Mouse (Mus musculus) brown adipose tissue, adult 24 weeks (tissue): ENCODE data around the gene Agap1. TPM values are rescaled to one million over a fixed set of nuclear protein-coding genes. Genes with fewer than 3 reads are reported as not detected.

Source experiments
- H3K27ac ChIP-seq: fragments of 200-500 bp; replicated peaks from 2 replicates; pipeline ENCODE4 v1.5.1; 2012; ENCODE audit warnings: low read depth, mild to moderate bottlenecking, low read length
- H3K4me1 ChIP-seq: fragments of 200-500 bp; 2 replicates; pipeline ENCODE4 v1.6.1; 2012; ENCODE audit warnings: low read length, mixed read lengths; ENCODE audit not compliant: control insufficient read depth, insufficient read depth, insufficient read length
- H3K4me3 ChIP-seq: fragments of 200-500 bp; 2 replicates; pipeline ENCODE4 v1.5.1; 2012; ENCODE audit warnings: low read depth, mild to moderate bottlenecking, low read length, moderate library complexity; ENCODE audit not compliant: insufficient read depth
- polyA plus RNA-seq: library from polyadenylated mRNA; stranded (reverse); fragments of >200 nt; gene quantifications from 2 replicates; pipeline ENCODE4 v1.2.4, GENCODE M21; 2012; ENCODE audit not compliant: missing spikeins, insufficient read depth, insufficient read length

Gene Agap1
- polyA plus RNA-seq, 1 experiment: 8.4 TPM

DNA sequence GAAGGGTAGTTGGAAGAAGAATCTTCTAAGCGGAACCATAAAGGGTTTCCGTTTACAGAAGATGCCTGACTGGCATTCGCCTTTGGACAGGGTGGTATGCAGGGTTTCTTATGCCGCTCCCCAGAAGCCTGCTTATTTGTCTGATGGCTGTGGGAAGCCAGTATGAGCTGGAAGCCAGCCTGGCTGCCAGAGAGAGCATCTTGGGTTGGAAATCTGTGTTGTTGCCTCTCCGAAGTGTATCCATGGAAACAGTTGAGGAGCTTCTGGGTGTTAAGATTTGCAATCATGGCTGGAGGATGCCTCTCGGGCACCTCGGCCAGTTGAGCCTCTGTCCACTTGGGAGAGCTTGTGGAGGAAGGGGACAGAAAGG, 395.2 kb downstream of the Agap1 start:
- H3K4me1 ChIP-seq: no peaks in the 10 kb centered on the region
- no peak overlapping the region for H3K4me3 ChIP-seq
- no peak overlapping the region for H3K27ac ChIP-seq

DNA sequence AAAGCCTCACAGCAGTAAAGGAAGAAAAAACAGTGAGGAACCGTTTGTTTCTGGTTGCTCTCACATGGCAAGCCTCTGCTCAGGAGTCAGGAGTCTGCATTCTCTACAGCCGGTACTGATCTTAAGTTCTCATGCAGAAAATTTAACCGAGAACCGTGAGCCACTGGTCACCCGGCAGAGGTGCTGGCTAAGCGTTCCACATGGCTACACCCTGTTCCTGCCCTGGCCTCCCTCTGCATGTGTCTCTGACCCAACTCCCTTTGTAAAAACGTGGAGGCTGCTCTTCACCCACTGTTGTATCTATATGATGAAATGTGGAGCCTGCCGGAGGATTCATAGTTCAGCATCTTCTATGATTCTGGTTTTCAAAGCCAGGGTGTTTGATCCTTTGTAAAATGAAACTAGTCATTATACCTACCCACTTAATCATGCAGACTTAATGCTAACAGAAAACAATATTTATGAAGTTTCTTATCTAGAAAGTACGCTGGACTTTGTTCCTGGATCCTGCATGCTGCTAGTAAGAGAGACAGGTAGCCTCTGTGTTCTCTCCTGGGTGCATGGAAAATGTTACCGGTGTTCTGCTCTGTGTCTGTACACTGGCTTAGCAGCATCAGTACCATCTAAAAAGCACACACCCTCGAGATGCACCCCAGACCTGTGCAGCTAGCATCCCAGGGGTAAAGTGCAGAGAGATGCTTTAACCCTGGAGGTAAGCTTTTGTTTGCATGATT, 396.2 kb downstream of the Agap1 start:
- no peak overlapping the region for H3K27ac ChIP-seq
- H3K4me3 ChIP-seq: no peak overlapping the region
- H3K4me1 ChIP-seq: no peaks in the 10 kb centered on the region

DNA sequence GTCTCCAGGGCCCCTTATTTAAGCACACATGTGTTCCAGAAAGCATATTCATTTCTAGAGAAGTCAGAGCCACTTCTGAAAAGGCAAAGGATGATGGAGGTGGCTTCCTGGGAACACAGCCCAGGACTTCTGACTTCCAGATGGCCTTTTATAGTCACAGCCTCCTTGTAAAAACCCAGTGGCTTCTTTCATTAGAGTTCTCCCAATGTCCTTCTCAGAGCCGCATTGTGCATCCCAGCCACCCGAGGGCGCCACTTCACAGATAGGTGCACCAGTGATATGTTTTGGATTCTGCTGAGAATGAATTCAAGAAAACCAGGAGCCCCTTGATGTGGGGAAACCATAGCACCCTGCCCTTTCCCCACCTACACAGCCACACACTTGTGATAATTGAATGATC, 404.6 kb downstream of the Agap1 start:
- Histone ChIP-seq H3K27ac (no peak overlapping the region), H3K4me3 (no peak overlapping the region), H3K4me1 (peaks cover 4% of the 10 kb centered on the region; the same call in 1 of the 2 replicates)

DNA sequence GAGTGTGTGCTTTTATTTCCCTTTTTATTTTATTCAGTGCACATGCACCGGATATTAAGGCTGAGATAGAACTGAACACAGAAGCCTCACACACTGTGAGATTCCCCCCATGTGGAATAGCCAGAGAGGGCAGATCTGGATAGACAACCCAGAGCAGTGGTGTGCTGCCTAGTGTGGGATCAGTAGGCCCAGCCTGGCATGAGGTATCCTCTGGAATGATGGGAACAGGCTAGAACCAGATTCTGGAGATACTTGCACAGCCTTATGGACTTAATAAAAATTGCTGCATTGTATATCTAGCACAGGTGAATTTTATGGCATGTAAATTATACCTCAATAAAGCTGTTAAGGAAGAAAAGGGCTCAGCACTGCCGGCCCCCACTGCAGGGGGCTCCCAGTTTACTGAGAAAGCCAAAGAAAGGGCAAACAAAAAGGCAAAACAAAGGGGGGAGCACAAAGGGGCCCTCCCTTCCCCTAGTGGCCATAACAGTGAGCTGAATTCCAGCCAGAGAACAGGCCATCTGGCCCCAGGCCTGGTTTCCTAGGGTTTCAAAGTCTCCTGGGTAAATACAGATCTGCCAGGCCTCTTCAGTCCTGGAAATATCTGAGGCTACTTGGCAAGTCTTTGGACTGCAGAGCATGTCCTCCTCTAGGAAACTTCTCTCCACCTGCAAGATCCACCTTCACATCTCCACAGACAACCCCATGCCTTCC, 405.6 kb downstream of the Agap1 start:
- H3K27ac ChIP-seq: no peak overlapping the region
- H3K4me3 ChIP-seq: no peak overlapping the region
- H3K4me1 ChIP-seq: peaks cover 4% of the 10 kb centered on the region; the same call in 1 of the 2 replicates

DNA sequence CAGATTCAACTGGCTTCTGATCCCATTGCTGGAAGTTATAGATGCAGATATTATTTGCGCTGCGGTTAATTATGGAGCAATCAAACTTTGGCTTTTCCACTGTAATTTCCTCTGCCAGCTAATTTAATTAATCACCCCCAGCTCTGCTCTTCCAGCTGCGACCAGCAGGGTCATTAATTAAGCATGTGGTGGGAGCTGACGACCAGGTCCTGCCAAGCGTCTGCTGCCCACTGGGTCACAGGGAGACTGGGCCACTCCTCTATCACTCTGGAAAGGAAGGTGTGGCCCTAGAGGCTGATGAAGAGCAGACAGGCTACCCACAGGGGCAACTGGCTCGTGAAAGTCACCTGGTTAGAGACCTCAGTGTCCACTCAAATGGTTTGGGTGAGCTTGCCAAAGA, 411.2 kb downstream of the Agap1 start:
- Histone ChIP-seq H3K4me3 (no peak overlapping the region), H3K4me1 (peaks cover 6% of the 10 kb centered on the region; the same call in 1 of the 2 replicates), H3K27ac (no peak overlapping the region)

DNA sequence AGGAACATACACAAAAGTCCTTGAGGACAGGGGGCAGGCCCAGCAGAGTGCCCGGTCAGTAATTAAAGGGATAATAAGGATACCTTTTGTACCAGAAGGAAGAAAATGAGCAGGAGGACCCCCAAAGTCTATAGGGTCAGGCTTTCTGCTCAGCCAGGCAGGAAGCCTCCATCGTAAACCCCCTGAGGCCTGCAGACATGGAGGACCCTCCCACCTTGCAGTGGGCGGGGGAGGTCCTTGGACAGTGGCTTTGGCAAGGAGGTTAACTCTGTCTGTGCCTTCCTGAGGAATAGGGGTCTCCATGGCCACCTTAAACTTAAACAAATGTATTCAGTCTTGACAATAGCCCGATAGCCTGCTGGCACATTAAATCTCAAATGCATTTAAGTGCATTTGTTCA, 413.2 kb downstream of the Agap1 start:
- no peak overlapping the region for H3K27ac ChIP-seq
- peaks cover 9% of the 10 kb centered on the region; the same call in 1 of the 2 replicates for H3K4me1 ChIP-seq
- no peak overlapping the region for H3K4me3 ChIP-seq

DNA sequence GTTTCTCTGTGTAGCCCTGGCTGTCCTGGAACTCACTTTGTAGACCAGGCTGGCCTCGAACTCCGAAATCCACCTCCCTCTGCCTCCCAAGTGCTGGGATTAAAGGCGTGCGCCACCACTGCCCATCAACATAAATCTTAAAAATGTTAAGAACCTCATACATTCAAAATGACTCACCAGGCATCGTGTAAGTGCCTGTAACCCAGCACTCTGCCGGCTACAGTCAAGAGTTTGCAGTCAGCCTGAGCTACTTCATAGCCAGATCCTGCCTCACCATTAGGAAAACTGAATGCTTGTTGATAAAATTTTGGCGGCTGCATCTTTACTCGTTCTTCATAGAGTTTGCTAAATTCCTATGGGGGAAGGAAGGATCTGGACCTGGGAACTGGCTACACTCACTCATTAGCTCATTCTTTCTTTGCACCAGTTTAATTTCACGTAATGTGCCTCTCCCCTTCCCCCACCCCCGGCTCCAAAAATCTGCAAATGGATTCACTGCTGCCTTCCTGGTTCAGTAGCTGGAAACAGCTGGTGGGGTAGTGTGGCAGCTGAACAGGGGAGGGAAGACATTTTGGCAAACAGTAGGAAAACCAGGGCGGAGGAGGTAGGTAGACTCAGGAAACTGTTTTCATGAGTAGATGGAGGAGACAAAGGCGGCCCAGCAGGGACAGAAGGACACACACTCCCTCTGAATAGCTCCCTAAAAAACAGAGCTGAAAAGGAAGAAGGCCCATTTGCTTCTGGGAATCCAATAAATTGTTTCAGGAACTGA, 415.7 kb downstream of the Agap1 start:
- Histone ChIP-seq H3K27ac (no peak overlapping the region), H3K4me3 (no peak overlapping the region), H3K4me1 (peaks cover 9% of the 10 kb centered on the region; the same call in 1 of the 2 replicates)

DNA sequence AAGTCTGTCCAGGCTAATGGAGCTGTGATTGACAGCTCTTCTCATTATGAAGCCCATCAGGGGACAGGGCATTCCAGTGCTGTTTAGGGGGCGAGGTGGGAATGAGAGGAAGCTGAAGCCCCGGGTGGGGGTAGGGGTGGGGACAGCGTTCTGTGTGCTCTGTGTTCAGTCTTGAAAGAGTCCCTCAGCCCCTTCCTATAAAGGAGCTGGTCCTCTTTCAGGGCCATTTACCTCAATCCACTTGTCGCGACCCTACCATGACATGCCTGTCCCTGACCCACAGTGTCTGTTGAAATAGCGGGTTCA, 416.3 kb downstream of the Agap1 start:
- Histone ChIP-seq H3K27ac (no peak overlapping the region), H3K4me1 (peaks cover 9% of the 10 kb centered on the region; the same call in 1 of the 2 replicates), H3K4me3 (no peak overlapping the region)

DNA sequence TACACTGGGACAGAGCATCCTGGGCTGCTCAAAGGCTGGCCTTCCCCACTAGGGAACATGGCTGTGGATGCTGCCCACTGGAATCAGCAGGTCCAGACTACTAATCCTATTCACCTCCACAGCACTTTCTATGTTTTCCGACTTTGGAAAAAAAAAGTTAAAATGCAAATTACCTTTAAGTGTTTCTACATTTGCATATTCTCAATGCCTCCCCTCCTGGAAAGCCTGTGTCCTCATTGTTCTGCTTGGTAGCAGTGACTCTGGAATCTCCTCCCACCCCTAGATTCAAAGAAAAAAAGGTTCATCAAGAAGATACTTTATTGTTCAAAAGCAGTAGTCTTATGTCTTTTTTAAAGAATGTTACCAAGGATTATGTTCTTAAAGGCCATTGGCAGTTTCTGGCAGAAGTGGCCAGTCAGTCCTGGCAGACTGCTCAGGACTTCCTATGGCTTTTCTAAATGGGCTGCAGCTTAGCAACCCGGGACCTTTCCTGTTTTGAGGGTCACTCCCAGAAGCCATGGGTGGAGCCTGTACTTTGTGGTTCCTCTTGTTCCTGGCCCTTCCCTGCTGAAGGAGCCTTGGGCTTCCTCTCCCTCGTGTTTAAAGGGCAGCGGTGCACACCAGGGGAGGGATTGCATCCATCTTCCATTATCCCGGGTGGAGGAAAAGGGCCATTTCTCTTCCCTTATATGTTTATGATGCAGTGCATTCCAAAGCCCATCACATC, 421.9 kb downstream of the Agap1 start:
- Histone ChIP-seq H3K4me1 (peaks cover 5% of the 10 kb centered on the region; the same call in 1 of the 2 replicates), H3K27ac (no peak overlapping the region), H3K4me3 (no peak overlapping the region)

DNA sequence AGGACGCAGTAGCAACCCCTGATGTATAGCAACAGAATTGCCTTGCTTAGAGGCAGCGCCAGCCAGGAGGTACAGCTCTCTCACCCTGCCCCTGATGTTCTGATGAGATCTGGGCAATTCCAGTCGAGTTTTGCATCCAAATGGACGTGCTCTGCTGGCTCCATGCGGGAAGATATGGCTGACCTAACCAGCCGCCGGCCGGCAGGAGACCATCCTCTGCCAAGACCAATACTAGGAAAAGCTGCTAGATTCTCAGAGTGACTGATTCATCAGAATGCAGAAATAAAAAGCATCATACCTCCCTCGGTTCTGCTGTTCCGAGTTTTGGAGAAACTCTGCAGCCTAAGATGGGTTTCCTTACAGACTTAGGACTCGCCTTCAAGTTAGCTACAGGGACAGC, 423.9 kb downstream of the Agap1 start:
- Histone ChIP-seq H3K4me1 (peaks cover 5% of the 10 kb centered on the region; the same call in 1 of the 2 replicates), H3K27ac (no peak overlapping the region), H3K4me3 (no peak overlapping the region)

DNA sequence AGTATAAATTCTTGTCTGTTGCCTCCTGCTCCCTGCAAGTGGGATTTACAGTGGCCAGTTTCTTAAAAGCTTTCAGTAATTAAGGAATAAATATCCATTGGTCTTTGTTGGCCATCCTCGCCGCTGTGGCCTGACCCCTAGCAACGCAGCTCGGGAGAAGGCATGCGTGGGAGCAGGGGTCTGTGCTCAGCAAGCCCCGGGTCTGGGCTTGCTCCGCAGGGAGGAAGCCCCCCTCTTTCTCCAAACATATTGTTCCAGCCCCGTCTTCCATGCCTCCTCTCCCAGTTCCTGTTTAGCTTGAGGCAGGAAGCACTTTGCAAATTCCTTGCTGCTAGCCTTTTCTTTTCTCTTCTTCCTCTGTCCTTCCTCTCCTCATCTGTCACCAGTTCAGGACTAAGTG, 425.6 kb downstream of the Agap1 start:
- Histone ChIP-seq H3K4me1 (peaks cover 8% of the 10 kb centered on the region), H3K27ac (no peak overlapping the region), H3K4me3 (no peak overlapping the region)

DNA sequence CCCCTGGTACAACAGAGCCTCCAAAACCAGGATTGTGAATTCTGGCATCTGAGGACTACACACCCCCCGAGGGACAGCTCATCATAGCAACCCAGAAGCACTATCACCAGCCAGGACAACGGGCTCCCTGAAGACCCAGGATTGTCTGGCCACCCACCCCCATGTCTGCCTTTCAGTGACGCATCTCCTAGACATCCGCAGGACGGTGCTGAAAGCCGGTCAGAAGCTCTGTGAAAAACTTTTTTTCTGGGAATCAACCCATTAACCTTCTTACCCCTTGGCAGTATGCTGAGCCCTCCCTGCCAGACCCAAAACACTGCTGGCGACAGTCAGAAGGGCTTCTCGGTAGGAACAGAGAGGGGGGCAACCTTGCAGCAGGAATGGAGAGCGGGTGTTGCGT, 426.2 kb downstream of the Agap1 start:
- Histone ChIP-seq H3K4me3 (no peak overlapping the region), H3K4me1 (peaks cover 8% of the 10 kb centered on the region), H3K27ac (no peak overlapping the region)

DNA sequence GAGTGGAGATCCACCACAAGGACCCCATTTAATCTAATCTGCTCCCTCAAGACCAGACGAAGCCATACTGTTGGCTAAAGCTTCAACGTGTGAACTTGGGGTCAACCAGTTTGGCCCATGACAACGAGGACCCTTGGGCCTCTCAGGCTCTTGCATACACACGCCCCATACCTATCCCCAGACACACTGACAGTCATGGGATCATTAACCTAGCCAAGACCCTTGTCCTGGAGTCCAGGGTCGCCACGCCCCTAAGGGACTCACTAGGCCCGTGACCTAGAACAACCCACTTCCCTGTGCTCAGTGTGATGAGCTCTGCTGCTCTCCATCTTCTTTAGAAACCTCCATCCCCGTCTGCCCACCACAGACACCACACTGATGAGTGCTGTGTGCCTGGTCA, 429.7 kb downstream of the Agap1 start:
- Histone ChIP-seq H3K4me3 (no peak overlapping the region), H3K4me1 (peaks cover 4% of the 10 kb centered on the region; the same call in 1 of the 2 replicates), H3K27ac (no peak overlapping the region)

DNA sequence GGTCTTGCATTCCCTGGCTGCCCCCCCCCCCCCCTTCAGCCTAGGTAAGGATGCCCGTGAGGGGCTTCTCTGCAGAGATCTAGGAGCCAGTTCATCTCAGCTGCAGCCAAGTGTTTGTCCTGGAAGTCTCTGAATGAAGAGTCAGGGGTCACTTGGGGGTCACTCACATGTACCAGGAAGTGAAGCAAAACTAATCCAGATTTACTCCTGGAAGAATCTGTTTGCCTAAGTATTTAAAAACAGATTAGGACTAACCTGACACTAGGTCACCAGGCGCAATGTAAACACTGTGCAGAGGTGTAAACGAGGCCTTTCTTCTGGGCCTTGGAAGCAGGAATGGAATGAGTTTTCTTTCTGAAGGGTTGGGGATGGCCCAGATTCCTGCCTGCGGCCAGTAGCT, 431.1 kb downstream of the Agap1 start:
- no peak overlapping the region for H3K4me3 ChIP-seq
- H3K27ac ChIP-seq: no peak overlapping the region
- H3K4me1 ChIP-seq: peaks cover 3% of the 10 kb centered on the region; the same call in 1 of the 2 replicates

DNA sequence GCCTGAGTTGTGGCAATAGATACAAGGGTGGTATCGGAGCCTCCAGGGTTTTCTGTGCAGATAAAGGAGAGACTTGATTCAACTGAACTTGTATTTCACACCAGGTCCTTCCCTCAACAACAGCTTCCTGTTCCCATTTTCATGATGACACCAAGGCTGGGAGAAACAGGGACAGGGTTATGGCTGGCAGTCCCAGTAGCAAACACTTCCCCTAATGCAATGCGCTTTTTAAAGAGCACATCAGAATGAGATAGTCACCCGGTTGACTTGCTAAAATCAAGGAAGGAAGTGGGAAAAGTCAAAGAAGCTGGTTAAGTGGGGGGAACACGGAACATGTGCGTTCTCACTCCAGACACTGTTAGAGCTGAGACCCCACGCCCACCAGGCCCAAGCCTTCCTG, 436.8 kb downstream of the Agap1 start:
- H3K4me3 ChIP-seq: no peak overlapping the region
- no peaks in the 10 kb centered on the region for H3K4me1 ChIP-seq
- no peak overlapping the region for H3K27ac ChIP-seq
